Mouse (Mus musculus) NIH3T3 (cell line): ENCODE data around the gene Pnpla2.

ENCODE experiments used
- DNase-seq: peaks from one replicate; pipeline ENCODE4 v3.0.0-alpha.2; 2012; ENCODE audit warnings: low read depth

The Pnpla2 gene

DNA sequence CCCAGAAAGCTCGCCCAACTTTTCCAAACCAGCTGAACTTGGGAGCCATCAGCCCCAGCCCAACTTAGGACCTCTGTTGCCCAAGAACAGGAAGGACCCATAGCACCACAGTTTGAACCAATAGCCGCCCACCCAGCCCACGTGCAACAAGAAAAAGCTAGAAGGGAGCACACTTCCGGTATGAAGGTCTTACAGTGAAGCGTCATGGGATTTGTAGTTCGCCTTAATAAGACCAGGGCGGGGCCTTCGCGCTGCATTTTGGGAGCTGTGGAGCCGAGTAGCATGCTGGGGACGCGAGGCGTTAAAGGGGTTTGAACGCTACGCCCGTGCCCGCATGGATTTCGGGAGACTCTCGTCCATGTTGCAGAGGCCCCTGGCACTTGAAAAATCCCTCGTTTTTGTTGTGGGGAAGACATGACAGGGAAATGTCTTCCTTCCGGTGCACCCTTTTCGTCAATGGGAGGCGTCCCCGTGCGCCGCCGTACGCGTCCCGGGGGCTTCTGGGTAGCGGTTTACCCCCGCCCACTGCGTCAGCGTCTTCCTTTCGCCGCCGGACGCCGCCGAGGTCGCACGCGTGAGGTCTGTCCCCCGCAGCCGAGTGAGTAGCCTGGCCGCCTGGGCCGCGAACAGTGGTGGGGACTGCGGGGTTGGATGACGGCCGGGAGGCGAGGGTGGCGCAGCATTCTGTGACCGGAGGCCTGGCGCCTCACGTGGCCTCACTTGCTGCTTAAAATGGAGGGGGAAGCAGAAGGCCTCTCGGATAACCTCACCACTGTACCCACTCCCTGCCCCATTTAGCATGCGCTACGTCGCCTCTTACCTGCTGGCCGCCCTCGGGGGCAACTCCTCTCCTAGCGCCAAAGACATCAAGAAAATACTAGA, 7.6 kb upstream of the Pnpla2 start, which contains the start of gene Rplp2:
Rplp2 (plus strand) TSS at position 261 of the 882 bp plus-strand sequence.
- DNase-seq: peak; percentile 91

GRCm38 (mm10) chr7:141451928-141452327, 3.1 kb upstream of the Pnpla2 start:
- no peak for DNase-seq

DNA sequence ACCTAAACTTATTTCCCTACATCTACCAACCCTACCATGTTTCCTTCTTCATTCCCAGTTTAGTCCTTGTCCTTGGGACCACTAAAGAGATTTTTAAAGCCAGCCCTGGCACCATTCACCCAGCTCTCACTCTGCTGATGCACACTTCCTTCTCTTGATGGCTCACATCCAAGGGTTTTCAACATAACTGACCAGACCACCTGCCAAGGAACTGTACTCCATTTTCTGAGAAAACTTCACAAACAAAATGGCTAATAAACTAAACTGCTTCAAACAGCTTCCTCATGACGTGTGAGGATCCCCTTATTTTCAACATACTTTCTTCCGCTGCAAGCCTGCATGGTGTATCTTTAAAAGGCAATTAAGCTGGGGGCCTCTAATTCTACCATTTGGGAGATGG, 1.4 kb upstream of the Pnpla2 start:
- no peak for DNase-seq

GRCm38 (mm10) chr7:141455610-141456314, 764 bp downstream of the Pnpla2 start:
- peak; percentile 64 for DNase-seq

GRCm38 (mm10) chr7:141456739-141457138, 1.7 kb downstream of the Pnpla2 start:
- no peak for DNase-seq

DNA sequence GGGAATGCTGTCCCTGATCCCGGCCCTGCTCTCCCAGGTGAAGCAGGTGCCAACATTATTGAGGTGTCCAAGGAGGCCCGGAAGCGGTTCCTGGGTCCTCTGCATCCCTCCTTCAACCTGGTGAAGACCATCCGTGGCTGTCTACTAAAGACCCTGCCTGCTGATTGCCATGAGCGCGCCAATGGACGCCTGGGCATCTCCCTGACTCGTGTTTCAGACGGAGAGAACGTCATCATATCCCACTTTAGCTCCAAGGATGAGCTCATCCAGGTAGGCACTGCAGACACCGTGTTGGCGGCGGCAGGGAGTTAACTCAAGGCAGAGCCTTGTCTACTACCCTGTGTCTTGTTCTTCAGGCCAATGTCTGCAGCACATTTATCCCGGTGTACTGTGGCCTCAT, 2.2 kb downstream of the Pnpla2 start:
- no peak for DNase-seq

DNA sequence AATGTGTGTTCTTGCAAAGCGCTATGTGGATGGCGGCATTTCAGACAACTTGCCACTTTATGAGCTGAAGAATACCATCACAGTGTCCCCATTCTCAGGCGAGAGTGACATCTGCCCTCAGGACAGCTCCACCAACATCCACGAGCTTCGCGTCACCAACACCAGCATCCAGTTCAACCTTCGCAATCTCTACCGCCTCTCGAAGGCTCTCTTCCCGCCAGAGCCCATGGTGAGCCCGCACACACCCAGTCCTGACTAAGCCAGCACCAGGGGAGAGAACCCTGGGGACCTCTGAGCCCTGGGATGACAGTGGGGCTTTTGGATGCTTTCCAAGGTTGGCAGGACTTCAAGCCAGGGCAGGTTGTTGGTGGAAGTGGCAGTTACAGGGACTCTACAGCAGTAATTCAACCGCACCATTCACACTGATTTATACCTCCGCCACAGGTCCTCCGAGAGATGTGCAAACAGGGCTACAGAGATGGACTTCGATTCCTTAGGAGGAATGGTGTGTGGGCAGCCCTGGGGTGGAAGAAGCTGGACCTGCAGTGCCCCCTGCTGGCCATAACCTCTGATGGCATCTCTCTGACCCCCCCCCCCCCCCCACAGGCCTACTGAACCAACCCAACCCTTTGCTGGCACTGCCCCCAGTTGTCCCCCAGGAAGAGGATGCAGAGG, 3.1 kb downstream of the Pnpla2 start:
- peak; percentile 73 for DNase-seq

GRCm38 (mm10) chr7:141458661-141459060, 3.7 kb downstream of the Pnpla2 start:
- no peak for DNase-seq

DNA sequence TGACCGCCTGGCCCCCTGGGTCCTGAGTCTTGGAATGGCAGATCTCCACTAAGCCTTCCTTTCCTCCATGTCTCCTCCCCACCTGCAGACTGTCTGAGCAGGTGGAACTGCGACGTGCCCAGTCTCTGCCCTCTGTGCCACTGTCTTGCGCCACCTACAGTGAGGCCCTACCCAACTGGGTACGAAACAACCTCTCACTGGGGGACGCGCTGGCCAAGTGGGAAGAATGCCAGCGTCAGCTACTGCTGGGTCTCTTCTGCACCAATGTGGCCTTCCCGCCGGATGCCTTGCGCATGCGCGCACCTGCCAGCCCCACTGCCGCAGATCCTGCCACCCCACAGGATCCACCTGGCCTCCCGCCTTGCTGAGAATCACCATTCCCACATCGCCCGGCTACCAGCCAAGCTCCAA, 4.3 kb downstream of the Pnpla2 start:
- no peak for DNase-seq

DNA sequence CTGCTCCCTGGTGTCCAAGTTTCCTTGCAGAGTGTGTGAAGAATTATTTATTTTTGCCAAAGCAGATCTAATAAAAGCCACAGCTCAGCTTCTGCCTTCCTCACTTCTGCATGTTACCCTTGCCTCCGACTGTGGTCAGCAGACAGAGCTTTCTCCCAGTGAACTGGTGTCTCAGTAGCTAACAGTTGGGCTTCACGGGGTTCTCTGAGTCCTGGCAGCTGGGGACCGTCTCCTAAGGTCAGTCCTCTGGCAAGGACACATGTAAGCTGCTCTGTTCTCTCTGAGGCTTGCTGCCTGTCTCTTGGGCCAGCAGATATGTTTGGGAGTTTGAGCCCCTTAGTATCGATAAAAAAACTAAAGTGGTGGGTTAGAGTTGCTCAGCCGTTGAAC, 5.0 kb downstream of the Pnpla2 start:
- DNase-seq: no peak

DNA sequence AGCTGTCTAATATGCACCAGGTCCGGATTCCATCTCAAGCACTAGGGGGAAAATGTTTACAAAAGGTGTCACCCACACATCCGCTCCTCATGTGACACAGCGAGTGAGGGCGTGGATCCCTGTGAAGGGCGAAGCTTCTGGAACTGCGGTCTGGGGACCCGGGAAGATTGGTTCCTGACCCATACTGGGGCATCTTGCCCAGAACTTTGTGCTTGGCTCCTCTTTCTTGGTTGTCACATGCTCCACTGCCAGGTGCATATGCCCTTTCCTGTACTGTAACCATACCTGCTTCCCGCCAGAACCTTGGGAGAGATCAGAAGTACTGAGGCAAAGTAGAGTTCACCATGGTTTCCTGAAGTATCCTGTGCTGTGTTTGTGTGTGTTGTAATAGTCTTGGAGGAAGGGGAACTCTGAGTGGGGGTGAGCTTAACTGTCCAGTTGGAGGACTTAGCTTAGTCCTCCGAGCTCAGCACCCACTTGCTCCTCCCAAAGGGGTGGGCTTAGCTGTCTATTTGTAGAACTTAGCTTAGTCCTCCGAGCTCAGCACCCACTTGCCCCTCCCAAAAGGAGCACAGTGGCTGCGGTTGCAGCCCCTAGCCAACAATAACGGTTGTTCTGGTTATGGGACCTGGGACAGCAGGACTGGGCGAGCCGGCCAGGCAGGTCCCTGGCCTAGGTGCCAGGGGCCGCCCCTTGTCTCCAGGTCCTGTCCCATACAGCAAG, 5.6 kb downstream of the Pnpla2 start, which contains the start of gene Cracr2b:
Cracr2b (plus strand) TSS at position 704 of the 723 bp plus-strand sequence.
- DNase-seq: no peak

DNA sequence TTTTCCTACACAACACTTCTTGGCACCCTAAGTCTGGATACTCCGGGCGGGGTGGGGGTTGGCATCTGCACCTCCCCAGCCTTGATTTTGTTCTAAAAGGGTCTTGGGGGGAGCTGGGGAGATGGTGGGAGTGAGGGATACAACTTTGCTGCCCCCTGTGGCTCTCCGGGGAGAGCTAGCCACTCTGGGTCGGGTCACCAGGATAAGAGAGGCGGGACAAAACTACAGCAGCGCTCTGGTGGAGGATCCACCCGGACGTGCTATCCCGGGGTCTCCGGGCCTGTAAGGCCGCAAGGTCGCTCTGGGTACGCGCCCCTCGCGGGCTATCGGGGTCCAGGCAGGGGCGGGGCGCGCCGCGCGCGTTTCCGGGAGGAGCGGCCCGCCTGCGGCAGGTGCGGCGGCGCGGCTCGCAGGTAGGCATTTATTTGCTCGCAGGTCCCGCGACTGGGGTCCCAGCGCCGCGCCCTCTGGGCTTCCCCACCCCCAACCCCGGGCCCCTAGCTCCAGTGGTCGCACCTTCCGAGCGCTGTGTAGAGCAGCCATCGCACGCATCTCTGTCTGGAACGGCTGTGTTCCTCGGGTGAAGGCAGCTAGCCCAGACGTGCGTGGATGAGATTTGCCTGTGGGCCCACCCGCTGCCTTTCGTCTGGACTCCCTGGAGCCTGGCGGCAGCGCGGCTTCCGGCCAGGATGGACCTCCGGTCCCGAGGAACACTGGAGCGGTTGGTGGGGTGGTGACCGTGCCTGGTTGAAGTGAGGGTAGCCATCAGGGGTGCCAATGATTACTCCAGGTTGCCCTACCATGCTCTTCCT, 6.7 kb downstream of the Pnpla2 start:
- no peak for DNase-seq

DNA sequence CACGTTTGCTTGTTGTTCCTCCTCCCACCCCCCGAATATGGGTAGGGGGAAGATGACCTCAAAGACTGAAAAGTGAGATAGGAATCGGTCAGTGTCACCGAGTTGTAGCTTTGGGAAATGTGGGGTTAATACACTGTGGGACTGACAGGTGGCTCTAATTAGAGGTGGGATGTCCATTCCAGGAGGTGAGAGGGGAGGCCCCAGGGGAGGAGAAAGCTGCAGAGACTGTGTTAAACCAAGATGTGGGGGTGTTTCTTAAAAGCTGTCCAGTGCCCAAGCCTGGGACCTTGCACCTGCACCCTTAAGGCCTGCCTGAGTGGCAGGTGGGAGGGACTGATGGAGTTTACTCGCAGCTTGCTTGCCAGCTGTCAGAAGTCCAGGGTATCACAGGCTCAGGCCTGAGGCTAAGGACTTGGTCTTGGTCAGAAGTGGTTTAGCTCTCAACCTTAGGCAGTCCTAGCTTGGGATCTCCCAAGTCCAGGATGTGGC, 7.4 kb downstream of the Pnpla2 start:
- peak; percentile 65 for DNase-seq

GRCm38 (mm10) chr7:141463824-141464602, 9.0 kb downstream of the Pnpla2 start:
- DNase-seq: no peak

GRCm38 (mm10) chr7:141464603-141465201, 9.7 kb downstream of the Pnpla2 start:
- DNase-seq: no peak

DNA sequence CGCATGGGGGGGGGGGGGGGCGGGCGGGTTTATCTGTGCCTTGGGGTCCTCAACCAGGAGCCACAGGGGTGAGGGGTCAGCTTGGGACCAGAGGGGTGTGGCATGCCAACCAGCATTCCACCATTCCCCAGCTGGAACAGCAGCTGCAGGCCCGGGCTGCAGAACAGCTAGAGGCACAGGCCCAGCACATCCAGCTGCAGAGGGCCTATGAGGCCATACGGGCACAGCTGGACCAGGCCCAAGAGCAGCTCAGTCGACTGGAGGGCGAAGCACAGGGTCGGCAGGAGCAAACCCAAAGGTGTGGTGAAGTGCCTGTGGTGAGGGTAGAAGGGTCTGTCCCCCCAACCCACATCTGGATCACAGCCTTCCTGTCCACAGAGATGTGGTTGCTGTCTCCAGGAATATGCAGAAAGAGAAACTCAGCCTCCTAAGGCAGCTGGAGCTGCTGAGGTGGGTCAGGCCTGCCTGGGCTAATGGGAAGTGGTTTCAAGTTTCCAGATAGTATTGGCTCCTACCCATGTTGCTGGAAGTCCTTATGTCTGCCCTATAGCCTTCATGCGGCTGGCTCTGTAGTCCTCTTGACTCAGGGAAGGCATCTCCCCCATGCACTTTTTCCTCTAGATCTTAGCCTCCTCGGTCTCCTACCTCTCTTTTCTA, 10.5 kb downstream of the Pnpla2 start:
- DNase-seq: peak; percentile 69

DNA sequence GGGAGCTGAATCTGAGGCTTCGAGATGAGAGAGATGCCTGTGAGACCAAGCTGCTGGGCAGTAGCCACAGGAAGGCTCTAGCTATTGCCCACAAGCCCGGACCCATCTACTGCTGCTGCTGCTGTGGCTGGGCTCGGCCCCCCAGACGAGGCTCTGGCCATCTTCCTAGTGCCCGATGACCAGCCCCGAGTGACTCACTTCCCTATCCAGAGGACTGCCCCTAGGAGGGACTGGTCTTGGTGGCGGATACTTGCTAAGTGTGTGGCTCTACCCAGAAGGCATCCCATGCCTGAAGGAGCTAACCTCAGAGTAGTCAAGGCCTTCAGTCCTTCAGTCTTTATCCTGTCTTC, 11.0 kb downstream of the Pnpla2 start:
- peak; percentile 76 for DNase-seq

DNA sequence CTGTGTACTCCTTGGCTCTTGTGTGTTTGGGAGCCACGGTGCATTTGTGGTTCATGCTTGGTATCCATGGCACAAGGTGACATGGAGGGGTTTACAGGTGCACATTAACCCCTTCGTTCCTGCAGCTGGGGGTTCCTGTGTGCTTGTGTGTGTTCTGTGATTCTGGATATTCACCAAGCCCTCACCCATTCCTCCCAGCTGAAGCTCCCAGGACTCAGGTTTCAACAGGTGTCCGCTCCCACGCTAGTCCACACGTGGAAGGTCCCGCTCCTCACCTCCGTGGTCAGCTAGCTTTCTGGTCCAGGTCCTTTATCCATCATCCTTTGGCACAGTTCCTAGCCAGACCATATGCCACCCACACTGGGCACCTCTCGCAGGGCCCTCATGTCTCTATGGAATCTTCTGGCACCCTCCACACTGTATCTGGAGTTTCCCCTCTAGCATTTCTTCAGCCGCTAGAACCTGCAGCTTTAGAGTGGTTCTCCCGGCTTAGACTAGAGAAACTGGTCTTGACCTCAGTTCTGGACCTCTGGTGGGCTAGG, 11.7 kb downstream of the Pnpla2 start:
- DNase-seq: no peak
